Mouse (Mus musculus): Measurements from ENCODE around the gene Cenpc1.

DNA sequence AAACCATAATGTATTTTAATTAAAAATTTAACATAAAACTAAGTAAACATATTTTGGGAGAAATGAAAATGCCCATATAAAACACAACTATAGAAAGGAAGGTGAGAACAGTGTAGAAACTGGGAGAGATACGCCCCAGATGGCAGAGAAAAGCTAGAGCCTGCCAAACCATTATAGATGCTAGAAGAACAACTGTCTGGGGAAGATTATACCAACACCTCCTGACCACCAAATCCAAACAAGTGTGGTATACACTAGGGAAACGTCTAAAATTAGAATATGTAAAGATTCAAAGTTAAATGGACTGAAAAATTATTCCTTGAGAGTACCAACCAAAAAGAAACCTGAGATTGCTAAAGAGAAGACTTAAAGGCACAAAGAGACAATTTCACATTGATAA, 41.2 kb upstream of the Cenpc1 start:
- TF ChIP-seq GATA1 (IDR thresholded peaks at IDR 0.05; ENCODE audit: borderline replicate concordance, low read length) (no peak), FLI1 (IDR thresholded peaks at IDR 0.05; ENCODE audit: low read length) (no peak)
